Mouse (Mus musculus): ENCODE measurements around the gene Mgat5. TPM values are rescaled to one million over a fixed set of nuclear protein-coding genes. Genes with fewer than 3 reads are reported as not detected.

The Mgat5 gene
- total RNA-seq, 2 experiments from 2014 or later = 5.9 to 6.1 TPM

DNA sequence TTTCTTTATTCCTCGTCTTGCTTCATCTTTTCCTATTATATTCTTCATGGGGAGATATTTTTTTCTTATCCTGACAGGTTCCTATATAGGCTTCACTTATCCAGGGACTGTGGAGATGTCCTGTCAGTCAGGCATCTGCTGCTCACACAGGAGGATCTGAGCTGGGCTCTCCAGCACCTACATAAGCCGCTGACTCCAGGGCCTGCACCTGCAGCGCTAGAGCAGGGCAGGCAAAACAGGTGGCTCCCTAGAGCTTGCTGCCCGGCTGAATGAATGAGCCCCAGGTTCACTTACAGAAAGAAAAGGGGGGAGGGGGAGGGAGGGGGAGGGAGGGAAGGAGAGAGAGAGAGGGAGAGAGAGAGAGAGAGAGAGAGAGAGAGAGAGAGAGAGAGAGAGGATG is 175.3 kb downstream of the Mgat5 start:
- no peak for DNase-seq (ENCODE audit: low spot score in 2 of 2)

GRCm38 (mm10) chr1:127380749-127381501 is 176.1 kb downstream of the Mgat5 start:
- no peak for DNase-seq (ENCODE audit: low spot score in 2 of 2)

GRCm38 (mm10) chr1:127383071-127383470 is 178.3 kb downstream of the Mgat5 start:
- DNase-seq (ENCODE audit: low spot score in 2 of 2) = no peak

- DNase-seq (ENCODE audit: low spot score in 2 of 2) = no peak
Measured at GRCm38 (mm10) chr1:127387226-127387625, 182.4 kb downstream of the Mgat5 start.

DNA sequence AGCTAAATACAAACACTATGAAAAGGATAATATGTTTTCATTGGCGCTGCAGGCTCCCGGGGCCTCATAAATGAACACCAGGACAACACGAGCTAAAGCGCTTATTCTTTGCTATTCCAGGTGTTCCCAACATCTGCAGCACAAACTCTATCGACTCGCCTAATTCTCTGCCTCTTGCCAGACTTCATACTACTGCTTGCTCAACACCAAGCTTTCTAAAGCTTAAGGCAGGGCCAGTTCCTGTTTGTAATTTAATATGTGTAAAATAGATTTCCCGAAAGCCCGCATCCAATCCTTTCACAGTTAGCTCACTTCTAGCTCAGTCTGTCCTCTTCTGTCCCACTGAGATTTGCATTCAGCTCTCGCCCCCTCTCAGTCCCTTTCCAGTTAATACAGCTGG is 182.8 kb downstream of the Mgat5 start:
- no peak for DNase-seq (ENCODE audit: low spot score in 2 of 2)

GRCm38 (mm10) chr1:127394716-127395115 is 189.9 kb downstream of the Mgat5 start:
- no peak for DNase-seq (ENCODE audit: low spot score in 2 of 2)

DNA sequence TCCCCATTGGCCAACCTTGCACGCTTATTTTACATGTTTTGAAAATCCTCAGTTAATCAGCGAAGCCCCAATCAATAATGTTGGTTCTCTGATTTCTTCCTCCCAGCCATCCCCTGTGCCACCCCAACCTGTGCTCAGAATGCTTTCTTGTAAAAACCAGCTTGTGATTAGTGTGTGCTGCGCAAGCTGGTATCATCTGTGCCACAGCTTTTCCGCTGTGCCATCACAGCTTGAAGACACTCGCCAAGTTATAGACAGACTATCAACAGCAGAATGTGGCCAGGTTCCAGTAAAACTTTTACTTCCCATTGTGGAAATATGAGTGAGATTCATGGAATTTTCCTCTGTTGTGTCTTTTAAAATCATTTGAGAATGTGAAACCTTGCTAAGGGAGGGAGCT is 190.9 kb downstream of the Mgat5 start:
- no peak for DNase-seq (ENCODE audit: low spot score in 2 of 2)

- no peak for DNase-seq (ENCODE audit: low spot score in 2 of 2)
Measured at GRCm38 (mm10) chr1:127396569-127397349, 191.9 kb downstream of the Mgat5 start.

- no peak for DNase-seq (ENCODE audit: low spot score in 2 of 2)
Measured at GRCm38 (mm10) chr1:127397396-127397795, 192.6 kb downstream of the Mgat5 start.

DNA sequence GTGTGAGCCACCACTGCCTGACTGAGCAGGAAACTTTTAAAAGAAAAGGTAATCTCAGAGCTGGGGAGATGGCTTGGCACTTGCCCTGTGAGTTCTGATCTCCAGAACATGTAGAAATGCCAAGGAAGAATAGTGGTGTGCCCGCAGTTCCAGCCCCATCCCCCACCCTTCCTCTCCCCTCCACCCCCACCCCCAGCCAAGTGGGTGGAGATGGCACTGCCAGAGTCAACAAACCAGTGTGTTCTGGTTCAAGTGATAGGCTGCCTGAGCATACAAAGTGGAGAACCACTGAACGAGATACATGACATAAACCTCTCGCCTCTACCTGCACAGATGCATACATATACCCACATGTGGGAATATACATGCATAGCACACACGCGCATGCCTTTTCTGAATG is 193.4 kb downstream of the Mgat5 start:
- DNase-seq (ENCODE audit: low spot score in 2 of 2) = no peak

DNA sequence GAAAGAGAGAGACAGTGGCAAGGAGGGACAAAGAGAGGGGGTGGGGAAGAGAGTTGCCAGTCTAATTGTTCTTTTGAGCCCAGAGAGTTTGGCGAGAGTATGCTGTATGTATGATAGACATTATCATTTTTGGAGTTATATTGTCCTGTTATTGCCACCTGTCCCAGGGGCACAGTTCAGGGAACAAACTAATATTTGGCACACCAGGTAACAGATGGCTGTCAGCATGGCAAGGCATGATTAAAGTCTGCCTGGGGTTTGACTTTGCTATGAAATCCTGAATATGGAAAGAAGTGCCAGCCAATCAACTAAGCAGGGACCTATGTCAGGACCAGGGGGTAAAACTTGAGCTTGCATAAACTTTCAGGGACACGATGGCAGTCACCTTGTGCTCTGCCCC is 195.4 kb downstream of the Mgat5 start:
- no peak for DNase-seq (ENCODE audit: low spot score in 2 of 2)

DNA sequence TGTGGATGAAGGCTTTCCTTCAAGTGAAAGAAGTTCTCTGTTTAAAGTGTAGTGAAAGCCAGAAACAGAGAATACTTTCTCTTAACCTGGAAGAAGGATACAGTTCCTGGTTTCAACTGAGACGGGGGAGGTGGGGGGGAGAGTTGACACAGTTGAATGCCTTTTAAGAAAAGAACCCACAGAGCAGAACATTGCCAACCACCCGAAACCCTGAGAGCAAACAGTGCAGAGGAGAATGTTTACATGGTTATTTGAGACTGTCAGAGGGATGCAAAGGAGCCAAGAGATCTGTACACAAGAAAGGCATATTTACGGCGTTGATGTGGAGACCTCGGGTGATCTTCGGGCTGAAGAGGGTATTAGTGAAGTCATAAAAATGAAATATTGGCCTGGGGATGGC is 195.9 kb downstream of the Mgat5 start:
- no peak for DNase-seq (ENCODE audit: low spot score in 2 of 2)

GRCm38 (mm10) chr1:127404655-127405054 is 199.8 kb downstream of the Mgat5 start:
- no peak for DNase-seq (ENCODE audit: low spot score in 2 of 2)

DNA sequence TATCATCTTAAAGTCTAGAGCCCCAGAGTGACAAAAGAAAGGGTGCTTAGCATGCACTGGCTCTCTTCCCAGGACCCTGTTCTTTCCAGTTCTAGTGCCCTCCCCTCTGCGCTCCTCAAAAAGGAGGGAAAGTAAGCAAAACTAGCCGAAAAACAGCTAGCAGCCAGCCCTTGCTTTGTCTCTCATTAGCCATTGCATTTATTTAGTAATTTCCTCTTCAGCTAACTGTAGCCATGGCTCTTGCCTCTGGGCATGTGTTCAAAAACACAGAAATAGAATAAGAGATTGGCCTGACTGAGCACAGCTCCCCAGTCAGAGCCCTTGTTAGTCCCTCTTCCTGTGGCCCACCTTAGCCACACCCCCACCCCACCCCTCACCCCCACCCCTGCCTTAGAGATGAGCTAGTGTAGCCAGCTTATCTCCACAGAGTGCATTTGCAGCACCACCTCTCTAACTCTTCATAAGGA is 204.2 kb downstream of the Mgat5 start:
- no peak for DNase-seq (ENCODE audit: low spot score in 2 of 2)

GRCm38 (mm10) chr1:127409512-127409911 is 204.7 kb downstream of the Mgat5 start:
- no peak for DNase-seq (ENCODE audit: low spot score in 2 of 2)

GRCm38 (mm10) chr1:127414500-127414899 is 209.7 kb downstream of the Mgat5 start:
- DNase-seq (ENCODE audit: low spot score in 2 of 2) = no peak

- DNase-seq (ENCODE audit: low spot score in 2 of 2) = no peak
Measured at GRCm38 (mm10) chr1:127415896-127416295, 211.1 kb downstream of the Mgat5 start.

GRCm38 (mm10) chr1:127416971-127417370 is 212.2 kb downstream of the Mgat5 start:
- no peak for DNase-seq (ENCODE audit: low spot score in 2 of 2)

- DNase-seq (ENCODE audit: low spot score in 2 of 2) = no peak
Measured at GRCm38 (mm10) chr1:127418916-127419575, 214.2 kb downstream of the Mgat5 start.

GRCm38 (mm10) chr1:127419581-127419980 is 214.8 kb downstream of the Mgat5 start:
- no peak for DNase-seq (ENCODE audit: low spot score in 2 of 2)

DNA sequence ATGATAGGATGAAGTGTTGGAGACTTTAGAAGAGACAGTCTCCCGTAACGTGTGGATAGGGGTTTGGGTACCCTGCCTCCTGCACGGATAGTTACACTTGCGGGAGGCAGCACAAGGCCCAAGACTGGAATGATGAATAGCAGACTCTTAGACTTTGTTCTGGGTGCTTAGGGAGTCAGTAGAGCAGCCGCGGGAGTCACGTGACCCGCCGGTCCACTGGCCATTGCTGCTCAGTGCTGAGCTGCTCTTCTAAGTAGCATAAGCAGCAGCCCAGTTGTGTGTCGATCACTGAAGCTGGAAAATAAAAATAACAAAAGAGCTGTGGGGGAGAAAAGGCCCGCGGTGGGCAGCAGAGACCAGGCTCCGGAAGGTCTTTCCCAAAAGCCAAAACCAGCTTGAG is 215.6 kb downstream of the Mgat5 start:
- no peak for DNase-seq (ENCODE audit: low spot score in 2 of 2)

- no peak for DNase-seq (ENCODE audit: low spot score in 2 of 2)
Measured at GRCm38 (mm10) chr1:127420795-127421194, 216.0 kb downstream of the Mgat5 start.

Data from gastrocnemius, postnatal 4 days (tissue).